Mouse (Mus musculus) C2C12 (cell line): Measurements from ENCODE around the gene Tollip.

Source experiments
- CTCF ChIP-seq: IDR thresholded peaks from one replicate; pipeline ENCODE4 v1.5.1; 2011; ENCODE audit not compliant: control insufficient read depth, insufficient read depth, insufficient read length
- MAX ChIP-seq: IDR thresholded peaks from one replicate; pipeline ENCODE4 v1.6.1; 2011; ENCODE audit warnings: mild to moderate bottlenecking, control low read depth

- TF ChIP-seq CTCF (no peak), MAX (no peak)
Measured at GRCm38 (mm10) chr7:141961491-141961890, 43.2 kb upstream of the Tollip start.
